Mouse (Mus musculus) embryonic facial prominence, embryonic 10.5 days (tissue): ENCODE results near the gene Ing1. TPM values are rescaled to one million over a fixed set of nuclear protein-coding genes. Genes with fewer than 3 reads are reported as not detected.
"Not testable (repeated sequence)": the region's sequence is repeated elsewhere in the genome, so short reads cannot be mapped to it uniquely, and the experiment has no call there.

Experiments
- DNase-seq: peaks from one replicate; pipeline ENCODE4 v3.0.0-alpha.2; 2017; ENCODE audit warnings: low spot score
- H3K27ac ChIP-seq: fragments of 300-500 bp; sonication (generic); replicated peaks from 2 replicates; pipeline ENCODE4 v1.5.1; 2016; ENCODE audit warnings: mild to moderate bottlenecking
- H3K27me3 ChIP-seq: fragments of 300-500 bp; sonication (generic); replicated peaks from 2 replicates; pipeline ENCODE4 v1.6.1; 2016; ENCODE audit warnings: low read depth, mild to moderate bottlenecking; ENCODE audit not compliant: poor library complexity, severe bottlenecking
- H3K36me3 ChIP-seq: fragments of 300-500 bp; sonication (generic); replicated peaks from 2 replicates; pipeline ENCODE4 v1.6.1; 2016; ENCODE audit warnings: mild to moderate bottlenecking, moderate library complexity
- H3K4me1 ChIP-seq: fragments of 300-500 bp; sonication (generic); 2 replicates; pipeline ENCODE4 v1.6.1; 2016
- H3K4me3 ChIP-seq: fragments of 300-500 bp; sonication (generic); 2 replicates; pipeline ENCODE4 v1.5.1; 2016; ENCODE audit warnings: mild to moderate bottlenecking, moderate library complexity
- H3K9me3 ChIP-seq: fragments of 300-500 bp; sonication (generic); 2 replicates; pipeline ENCODE4 v1.6.1; 2016; ENCODE audit warnings: mild to moderate bottlenecking
- WGBS: fragments of 180-500 bp; shearing (Covaris S2); methylation state at CpG from one replicate; pipeline ENCODE4 v1.1.7; 2016; 5-methylcytosine and 5-hydroxymethylcytosine counted together
- polyA plus RNA-seq: library from polyadenylated mRNA; unstranded; fragments of >200 nt; fragmentation: Nextera tagmentation; extraction: Ambion mirVana; gene quantifications from 2 replicates; pipeline ENCODE4 v1.2.1, GENCODE M21; 2016

The Ing1 gene
- polyA plus RNA-seq, 1 experiment from 2014 or later, result 32.6 TPM

DNA sequence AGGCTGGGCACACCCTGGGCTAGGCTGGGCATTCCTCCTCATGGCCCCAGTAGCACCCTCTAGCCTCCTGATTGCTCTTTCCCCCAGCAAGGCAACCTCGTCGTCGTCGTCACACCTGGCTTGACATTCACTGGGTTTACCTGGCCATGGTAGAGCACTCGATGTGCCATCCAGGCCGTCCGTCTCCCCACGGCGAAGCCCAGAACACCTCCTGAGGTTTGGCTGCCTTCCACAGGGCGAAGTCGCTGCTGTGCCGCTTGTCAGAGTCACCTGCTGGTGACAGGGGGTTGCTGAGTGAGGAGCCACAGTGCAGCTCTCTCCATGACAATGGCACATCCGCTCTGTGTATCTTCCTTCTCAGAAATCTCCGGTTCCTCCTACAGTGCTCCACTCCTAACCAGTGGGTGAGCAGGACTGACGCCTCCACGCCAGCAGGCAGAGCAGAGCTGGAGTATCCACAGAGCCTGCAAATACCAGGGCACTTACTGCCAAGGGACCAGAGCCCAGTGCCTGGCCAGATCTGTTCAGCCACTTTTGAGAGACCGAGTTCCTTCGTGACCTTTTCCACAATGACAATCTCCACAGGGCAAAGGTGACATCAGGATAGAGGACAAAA is 25.1 kb upstream of the Ing1 start:
- 77% methylated on average over 18 of the region's 18 CpGs for WGBS
- Histone ChIP-seq H3K27me3 (no peaks in the 10 kb centered on the region), H3K36me3 (peaks cover 55% of the 10 kb centered on the region), H3K9me3 (peaks cover 5% of the 10 kb centered on the region; the same call in 1 of the 2 replicates), H3K4me3 (no peak overlapping the region), H3K4me1 (0 out of 2 replicates have a peak, but pooled peaks cover 7% of the 10 kb centered on the region), H3K27ac (no peak overlapping the region)
- no peak for DNase-seq

DNA sequence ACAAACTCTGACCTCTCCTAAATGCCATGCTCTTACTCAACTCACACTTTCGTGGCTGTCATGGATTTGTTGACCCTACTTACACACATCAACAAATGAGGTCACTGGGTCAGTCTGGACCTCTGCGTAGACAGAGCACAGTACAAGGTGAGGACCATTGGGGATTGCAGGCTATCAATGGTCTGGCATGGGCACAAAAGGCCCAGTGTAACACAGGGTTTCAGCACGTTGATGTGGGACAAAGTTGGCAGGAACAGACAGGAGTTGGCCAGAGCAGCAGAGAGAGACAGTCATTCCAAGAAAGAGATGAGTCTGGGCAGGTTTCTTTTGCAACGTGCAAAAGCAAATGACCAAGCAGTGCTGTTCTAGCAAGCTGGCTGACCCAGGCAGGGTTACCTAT is 24.5 kb upstream of the Ing1 start:
- no peak for DNase-seq
- H3K36me3 ChIP-seq, result peaks cover 61% of the 10 kb centered on the region
- 0 out of 2 replicates have a peak, but pooled peaks cover 7% of the 10 kb centered on the region for H3K4me1 ChIP-seq
- no peak overlapping the region for H3K4me3 ChIP-seq
- WGBS, result 73% methylated on average over 4 of the region's 4 CpGs
- H3K27ac ChIP-seq, result no peak overlapping the region
- H3K9me3 ChIP-seq, result peaks cover 5% of the 10 kb centered on the region; the same call in 1 of the 2 replicates
- no peaks in the 10 kb centered on the region for H3K27me3 ChIP-seq

DNA sequence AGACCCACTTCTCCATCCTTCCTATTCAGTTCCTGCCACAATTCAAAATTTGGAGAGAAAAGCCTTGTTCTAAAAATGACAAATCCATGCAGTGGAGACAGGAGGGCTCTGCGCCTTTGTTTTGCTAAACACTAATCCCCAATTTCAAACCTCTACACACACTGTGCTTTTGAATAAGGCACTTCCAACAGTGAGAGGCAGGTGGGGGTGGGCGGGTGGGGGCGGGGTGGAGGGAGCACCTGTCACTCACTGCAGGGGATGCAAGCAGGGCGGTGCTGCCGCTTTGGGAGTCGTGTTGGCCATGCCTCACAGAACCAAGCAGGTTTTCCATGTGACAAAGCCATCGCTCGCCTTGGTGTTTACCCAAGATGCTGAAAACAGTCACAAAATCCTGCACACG is 20.9 kb upstream of the Ing1 start:
- H3K36me3 ChIP-seq, result peaks cover 65% of the 10 kb centered on the region
- H3K9me3 ChIP-seq, result peaks cover 5% of the 10 kb centered on the region; the same call in 1 of the 2 replicates
- H3K4me3 ChIP-seq, result no peak overlapping the region
- 33% methylated on average over 9 of the region's 9 CpGs for WGBS
- H3K27ac ChIP-seq, result no peak overlapping the region
- DNase-seq, result no peak
- H3K4me1 ChIP-seq, result 0 out of 2 replicates have a peak, but pooled peaks cover 7% of the 10 kb centered on the region
- no peaks in the 10 kb centered on the region for H3K27me3 ChIP-seq

DNA sequence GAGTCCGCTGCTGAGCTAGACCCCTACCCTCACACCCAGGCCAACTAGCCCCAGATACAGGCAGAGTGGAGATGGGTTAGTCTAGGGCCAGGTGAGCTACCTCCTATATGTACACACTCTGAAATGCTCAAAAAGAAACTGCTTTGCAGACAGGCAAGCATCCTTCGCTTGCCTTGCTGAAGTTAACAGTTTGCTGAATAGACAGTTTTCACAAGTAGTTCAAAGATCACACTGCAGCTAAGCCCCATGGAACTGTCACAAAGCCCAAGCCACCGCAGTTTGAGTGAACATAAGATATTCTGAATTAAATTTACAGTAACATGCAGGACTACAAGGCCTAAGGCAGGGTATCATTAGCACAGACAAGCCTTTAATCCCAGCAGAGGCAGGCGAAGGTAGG is 16.3 kb upstream of the Ing1 start:
- WGBS, result 94% methylated on average over 4 of the region's 4 CpGs
- no peaks in the 10 kb centered on the region for H3K27me3 ChIP-seq
- no peak for DNase-seq
- H3K4me1 ChIP-seq, result 0 out of 2 replicates have a peak, but pooled peaks cover 7% of the 10 kb centered on the region
- H3K27ac ChIP-seq, result no peak overlapping the region
- H3K36me3 ChIP-seq, result peaks cover 66% of the 10 kb centered on the region
- no peak overlapping the region for H3K4me3 ChIP-seq
- no peaks in the 10 kb centered on the region for H3K9me3 ChIP-seq

DNA sequence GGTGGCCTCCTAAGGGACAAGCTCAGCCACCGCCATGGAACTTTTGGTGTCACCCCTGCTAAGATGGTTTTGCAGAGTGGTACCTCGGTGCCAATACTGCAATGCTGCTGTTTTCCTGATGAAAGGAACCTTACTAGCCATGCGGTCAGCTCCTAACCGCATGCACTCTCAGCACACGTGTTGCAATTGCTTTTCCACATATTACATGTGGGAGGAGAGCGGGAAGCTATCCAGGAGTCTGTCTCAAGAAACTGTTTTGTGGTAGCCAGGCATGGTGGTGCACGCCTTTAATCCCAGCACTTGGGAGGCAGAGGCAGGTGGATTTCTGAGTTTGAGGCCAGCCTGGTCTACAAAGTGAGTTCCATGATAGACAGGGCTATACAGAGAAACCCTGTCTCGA is 15.2 kb upstream of the Ing1 start:
- 92% methylated on average over 8 of the region's 8 CpGs for WGBS
- Histone ChIP-seq H3K4me1 (no peaks in the 10 kb centered on the region), H3K27me3 (no peaks in the 10 kb centered on the region), H3K27ac (no peak overlapping the region), H3K9me3 (no peaks in the 10 kb centered on the region), H3K4me3 (no peak overlapping the region), H3K36me3 (peaks cover 69% of the 10 kb centered on the region)
- no peak for DNase-seq

DNA sequence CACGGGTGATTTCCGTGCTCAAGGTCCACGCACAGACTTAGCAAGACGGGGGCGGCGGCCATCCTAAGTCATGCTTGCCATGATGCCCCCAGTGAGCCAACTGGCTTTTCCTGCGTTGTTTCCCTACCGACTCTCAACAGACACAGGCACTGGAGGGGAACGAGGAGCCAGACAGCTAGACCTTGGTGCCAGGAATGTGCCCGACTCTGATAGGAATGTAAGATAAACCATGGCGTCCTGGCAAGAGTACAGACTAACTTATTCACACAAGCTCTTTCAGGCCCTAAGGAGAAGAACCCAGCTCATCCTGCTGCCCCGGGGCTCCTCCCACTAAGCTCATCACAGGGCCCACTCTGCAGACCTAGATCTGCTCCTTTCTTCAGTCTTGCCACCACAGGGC is 13.3 kb upstream of the Ing1 start:
- 92% methylated on average over 12 of the region's 12 CpGs for WGBS
- no peaks in the 10 kb centered on the region for H3K27me3 ChIP-seq
- DNase-seq, result no peak
- H3K36me3 ChIP-seq, result peaks cover 74% of the 10 kb centered on the region
- H3K4me1 ChIP-seq, result no peaks in the 10 kb centered on the region
- no peak overlapping the region for H3K4me3 ChIP-seq
- no peak overlapping the region for H3K27ac ChIP-seq
- H3K9me3 ChIP-seq, result no peaks in the 10 kb centered on the region

DNA sequence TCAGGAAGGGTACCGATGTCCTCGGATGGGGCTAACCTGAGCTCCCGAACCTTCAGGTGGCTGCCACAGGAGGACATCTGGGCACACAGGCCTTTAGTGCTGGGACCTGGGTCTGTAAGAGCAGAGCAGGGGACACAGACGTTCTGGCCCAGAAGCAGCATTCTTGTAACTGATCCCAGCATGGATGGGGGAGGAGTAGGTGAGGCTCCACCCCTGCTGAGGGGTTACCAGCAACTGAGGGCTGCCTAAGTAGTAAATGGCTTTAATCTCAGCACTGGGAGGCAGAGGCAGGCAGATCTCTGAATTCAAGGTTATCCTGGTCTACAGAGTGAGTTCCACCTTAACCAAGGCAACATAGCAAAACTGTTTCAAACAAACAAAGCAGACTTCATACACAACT is 12.5 kb upstream of the Ing1 start:
- WGBS, result 83% methylated on average over 4 of the region's 4 CpGs
- H3K27ac ChIP-seq, result no peak overlapping the region
- H3K27me3 ChIP-seq, result no peaks in the 10 kb centered on the region
- DNase-seq, result no peak
- H3K4me3 ChIP-seq, result no peak overlapping the region
- H3K9me3 ChIP-seq, result no peaks in the 10 kb centered on the region
- H3K4me1 ChIP-seq, result no peaks in the 10 kb centered on the region
- peaks cover 75% of the 10 kb centered on the region for H3K36me3 ChIP-seq

DNA sequence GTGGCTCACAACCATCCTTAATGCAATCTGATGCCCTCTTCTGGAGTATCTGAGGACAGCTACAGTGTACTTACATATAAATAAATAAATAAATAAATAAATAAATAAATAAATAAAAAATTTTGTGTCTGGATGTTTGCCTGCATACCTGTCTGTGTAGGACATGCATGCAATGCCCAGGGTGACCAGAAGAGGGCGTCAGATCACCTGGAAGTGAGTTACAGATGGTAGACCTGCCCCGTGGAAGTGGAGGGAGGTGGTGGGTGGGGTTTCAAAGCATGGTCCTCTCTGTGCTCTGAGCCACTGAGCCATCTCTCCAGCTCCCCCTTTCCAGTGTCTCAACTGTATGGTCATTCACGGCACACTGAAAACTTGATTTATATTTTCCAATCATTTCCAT is 11.0 kb upstream of the Ing1 start:
- H3K36me3 ChIP-seq, result peaks cover 68% of the 10 kb centered on the region
- 44% methylated on average over 3 of the region's 3 CpGs for WGBS
- DNase-seq, result peak; percentile 50

DNA sequence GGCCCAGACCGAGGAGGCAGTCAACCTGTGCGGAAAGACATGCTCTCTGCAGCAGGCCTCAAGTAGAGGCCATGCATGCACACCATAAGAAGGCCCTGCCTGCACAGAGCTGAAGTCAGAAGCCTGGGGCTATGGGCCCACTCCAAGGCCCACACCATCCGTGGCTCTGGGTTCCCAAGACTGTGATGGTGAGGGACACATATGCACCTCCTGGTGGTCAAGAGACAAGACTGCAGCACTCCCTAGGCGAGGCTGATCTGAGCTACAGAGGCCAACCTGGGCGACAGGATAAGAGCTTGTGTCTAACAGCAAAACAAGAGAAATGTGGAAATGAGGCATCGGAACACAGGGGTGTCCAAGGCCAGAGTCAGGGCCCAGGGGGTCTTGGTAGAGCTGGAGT is 8.3 kb upstream of the Ing1 start:
- H3K9me3 ChIP-seq, result no peaks in the 10 kb centered on the region
- peaks cover 18% of the 10 kb centered on the region for H3K4me1 ChIP-seq
- peaks cover 42% of the 10 kb centered on the region for H3K36me3 ChIP-seq
- 63% methylated on average over 6 of the region's 6 CpGs for WGBS
- DNase-seq, result peak; percentile 19
- H3K4me3 ChIP-seq, result no peak overlapping the region
- H3K27me3 ChIP-seq, result 0 out of 2 replicates have a peak, but pooled peaks cover 2% of the 10 kb centered on the region
- no peak overlapping the region for H3K27ac ChIP-seq

More for the DNA sequence above, 11.0 kb upstream of the Ing1 start:
- Histone ChIP-seq H3K27ac (no peak overlapping the region), H3K4me1 (no peaks in the 10 kb centered on the region), H3K4me3 (no peak overlapping the region), H3K27me3 (no peaks in the 10 kb centered on the region), H3K9me3 (no peaks in the 10 kb centered on the region)

DNA sequence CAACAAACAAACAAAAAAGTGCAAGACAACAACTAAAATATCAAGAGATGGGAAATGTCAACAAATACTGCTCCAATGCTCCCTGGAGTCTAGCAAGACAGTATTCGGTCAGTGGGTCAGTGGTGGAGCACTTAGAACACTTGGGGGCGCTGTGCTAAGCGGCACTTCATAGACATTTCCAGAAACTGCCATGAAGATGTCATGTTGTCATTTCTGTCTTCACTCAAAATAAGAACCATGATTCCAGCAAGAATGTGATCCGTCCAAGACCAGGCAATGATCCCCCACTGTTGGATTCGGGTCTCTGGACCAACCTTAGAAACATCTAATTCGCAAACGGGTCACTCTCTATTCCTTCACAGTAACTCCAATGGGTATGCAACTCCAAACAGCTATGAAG is 5.7 kb upstream of the Ing1 start:
- Histone ChIP-seq H3K36me3 (peaks cover 23% of the 10 kb centered on the region), H3K27me3 (0 out of 2 replicates have a peak, but pooled peaks cover 4% of the 10 kb centered on the region), H3K4me1 (peaks cover 30% of the 10 kb centered on the region), H3K4me3 (peak overlapping the region; percentile 85), H3K9me3 (no peaks in the 10 kb centered on the region), H3K27ac (peak overlapping the region; percentile 91; the same call in 1 of the 2 replicates)
- 23% methylated on average over 7 of the region's 7 CpGs for WGBS
- DNase-seq, result peak; percentile 60

DNA sequence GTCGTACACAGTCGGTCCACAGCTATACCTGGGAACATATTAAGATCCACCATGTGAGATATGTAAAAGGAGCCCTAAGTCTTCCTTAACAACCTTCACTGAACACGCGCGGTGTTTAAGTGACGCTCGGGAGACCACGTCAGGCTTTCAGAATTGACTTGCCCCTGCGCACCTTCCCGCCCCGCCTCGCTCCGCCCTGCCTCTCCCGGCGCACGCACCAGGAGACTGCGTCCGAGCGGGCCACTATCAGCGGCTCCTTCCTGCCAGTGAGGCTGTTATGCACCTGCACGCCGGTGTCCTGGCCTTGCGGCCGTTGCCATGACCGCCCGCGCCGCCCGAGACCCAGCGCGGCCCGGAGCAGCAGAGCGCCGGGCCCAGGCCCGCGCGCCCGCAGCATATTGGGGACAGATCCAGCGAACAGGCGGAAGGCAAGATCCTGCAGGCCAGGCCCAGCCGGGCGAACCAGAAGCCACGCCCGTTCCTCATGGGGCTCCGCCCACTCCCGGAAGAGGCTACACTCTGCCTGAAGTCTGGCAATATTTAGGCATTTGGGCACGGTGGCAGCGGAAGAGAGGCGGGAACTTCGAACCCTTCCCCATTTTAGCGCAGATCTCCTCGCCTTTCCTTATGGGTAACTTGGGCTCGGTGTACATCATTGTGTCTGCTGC is 5.0 kb upstream of the Ing1 start, which contains the start of gene Cars2:
Gene Cars2, minus strand, starts transcription at position 503 of the 668 bp plus-strand sequence.
- Histone ChIP-seq H3K9me3 (no peaks in the 10 kb centered on the region), H3K4me1 (peaks cover 33% of the 10 kb centered on the region), H3K4me3 (peak within 1 kb of the TSS; percentile 85), H3K36me3 (peaks cover 18% of the 10 kb centered on the region), H3K27ac (peak within 1 kb of the TSS; percentile 91), H3K27me3 (0 out of 2 replicates have a peak, but pooled peaks cover 4% of the 10 kb centered on the region)
- peak; percentile 91 for DNase-seq
- under 1% methylated on average over 53 of the region's 53 CpGs for WGBS

DNA sequence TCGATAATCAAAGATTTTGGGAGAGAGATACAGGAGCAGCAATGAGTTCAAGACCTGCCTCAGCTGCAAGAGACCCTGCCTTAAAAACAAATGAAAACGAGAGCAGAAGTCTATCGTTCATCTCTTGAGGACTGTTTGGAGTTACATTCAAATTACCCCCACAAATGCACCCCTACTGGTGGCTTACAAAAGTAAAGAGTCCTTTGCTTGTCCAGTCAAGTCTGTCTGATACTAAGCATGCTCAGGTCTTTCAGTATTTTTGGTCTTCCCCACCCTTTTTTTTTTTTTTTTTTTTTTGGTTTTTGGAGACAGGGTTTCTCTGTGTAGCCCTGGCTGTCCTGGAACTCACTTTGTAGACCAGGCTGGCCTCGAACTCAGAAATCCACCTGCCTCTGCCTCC is 3.9 kb upstream of the Ing1 start:
- 87% methylated on average over 4 of the region's 4 CpGs for WGBS
- not testable (repeated sequence) for H3K27ac ChIP-seq, H3K27me3 ChIP-seq, DNase-seq, H3K36me3 ChIP-seq, H3K9me3 ChIP-seq, H3K4me3 ChIP-seq
- H3K4me1 ChIP-seq, result peaks cover 33% of the 10 kb centered on the region

DNA sequence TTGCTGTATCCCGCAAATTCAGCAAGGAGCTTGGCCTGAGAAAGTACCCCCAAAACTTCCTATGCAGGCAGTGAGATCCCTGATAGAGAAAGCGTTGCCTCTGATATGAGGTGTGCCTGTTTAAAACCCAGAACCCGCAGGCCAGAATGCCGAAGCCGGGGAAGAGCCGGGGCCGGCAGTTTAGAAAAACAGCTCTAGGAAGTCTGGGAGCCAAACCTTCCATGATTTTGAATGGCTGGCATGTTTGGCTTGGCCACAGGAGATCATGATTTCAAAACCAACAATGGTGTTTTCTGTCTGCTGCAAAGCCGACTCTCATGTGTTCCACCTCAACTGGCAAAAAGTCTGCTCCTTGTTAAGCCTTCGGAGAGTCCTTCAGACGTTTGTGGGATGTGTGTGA is 3.0 kb upstream of the Ing1 start:
- 0 out of 2 replicates have a peak, but pooled peaks cover 4% of the 10 kb centered on the region for H3K27me3 ChIP-seq
- H3K27ac ChIP-seq, result no peak overlapping the region
- 79% methylated on average over 10 of the region's 10 CpGs for WGBS

More for the DNA sequence above, 3.0 kb upstream of the Ing1 start:
- peaks cover 1% of the 10 kb centered on the region; the same call in 1 of the 2 replicates for H3K36me3 ChIP-seq
- no peak overlapping the region for H3K4me3 ChIP-seq
- H3K4me1 ChIP-seq, result peaks cover 33% of the 10 kb centered on the region
- no peaks in the 10 kb centered on the region for H3K9me3 ChIP-seq
- DNase-seq, result no peak
